Mouse (Mus musculus) limb, embryonic 11.5 days (tissue): ENCODE results near the gene Prkcb. TPM values are rescaled to one million over a fixed set of nuclear protein-coding genes. Genes with fewer than 3 reads are reported as not detected.

Source experiments
- ATAC-seq: fragments of 200-750 bp; cut with Nextera tagmentation; 2 replicates; pipeline ENCODE4 v1.8.0; 2017; ENCODE audit warnings: low read depth; ENCODE audit not compliant: insufficient number of reproducible peaks, low FRiP score, low TSS enrichment
- DNase-seq: peaks from one replicate; pipeline ENCODE4 v3.0.0-alpha.2; 2015; ENCODE audit warnings: low spot score
- H3K27ac ChIP-seq: fragments of 300-500 bp; sonication (generic); replicated peaks from 2 replicates; pipeline ENCODE4 v1.5.1; 2014; ENCODE audit warnings: low read depth, mild to moderate bottlenecking, low read length
- H3K27me3 ChIP-seq: fragments of 300-500 bp; sonication (generic); 2 replicates; pipeline ENCODE4 v1.6.1; 2014; ENCODE audit warnings: mild to moderate bottlenecking, low read length, mixed read lengths; ENCODE audit not compliant: control insufficient read depth, insufficient read depth
- H3K36me3 ChIP-seq: fragments of 300-500 bp; sonication (generic); 2 replicates; pipeline ENCODE4 v1.6.1; 2014; ENCODE audit warnings: mild to moderate bottlenecking, low read length, moderate library complexity, mixed read lengths; ENCODE audit not compliant: control insufficient read depth, insufficient read depth
- H3K4me1 ChIP-seq: fragments of 300-500 bp; sonication (generic); 2 replicates; pipeline ENCODE4 v1.6.1; 2014; ENCODE audit warnings: low read length, mixed read lengths; ENCODE audit not compliant: control insufficient read depth, insufficient read depth
- H3K4me2 ChIP-seq: fragments of 300-500 bp; sonication (generic); 2 replicates; pipeline ENCODE4 v1.6.1; 2014; ENCODE audit warnings: low read depth, mild to moderate bottlenecking, moderate library complexity; ENCODE audit not compliant: severe bottlenecking
- H3K4me3 ChIP-seq: fragments of 300-500 bp; sonication (generic); 2 replicates; pipeline ENCODE4 v1.5.1; 2014; ENCODE audit warnings: low read depth, low read length
- H3K9ac ChIP-seq: fragments of 300-500 bp; sonication (generic); 2 replicates; pipeline ENCODE4 v1.6.1; 2014; ENCODE audit warnings: mild to moderate bottlenecking, low read length
- H3K9me3 ChIP-seq: fragments of 300-500 bp; sonication (generic); 2 replicates; pipeline ENCODE4 v1.6.1; 2016; ENCODE audit warnings: low read length; ENCODE audit not compliant: control insufficient read depth
- WGBS: fragments of 180-500 bp; shearing (Covaris S2); extraction: QIAGEN DNeasy Blood & Tissue Kit; methylation state at CpG from one replicate; pipeline ENCODE4 v1.1.7; 2014; 5-methylcytosine and 5-hydroxymethylcytosine counted together
- polyA plus RNA-seq: library from polyadenylated mRNA; unstranded; fragments of >200 nt; fragmentation: Nextera tagmentation; extraction: Ambion mirVana; gene quantifications from 2 replicates; pipeline ENCODE4 v1.2.1, GENCODE M21; 2014

The Prkcb gene
- polyA plus RNA-seq, 1 experiment from 2014 or later, result 4.4 TPM

GRCm38 (mm10) chr7:122429134-122429533 is 140.6 kb downstream of the Prkcb start:
- WGBS, result 64% methylated on average over 5 of the region's 5 CpGs
- Histone ChIP-seq H3K9ac (no peak overlapping the region), H3K4me3 (no peak overlapping the region), H3K4me2 (no peak overlapping the region), H3K36me3 (no peaks in the 10 kb centered on the region), H3K27ac (no peak overlapping the region), H3K9me3 (no peaks in the 10 kb centered on the region), H3K27me3 (no peaks in the 10 kb centered on the region), H3K4me1 (no peaks in the 10 kb centered on the region)
- ATAC-seq (no peak), DNase-seq (no peak)

GRCm38 (mm10) chr7:122432401-122432800 is 143.8 kb downstream of the Prkcb start:
- no peaks in the 10 kb centered on the region for H3K27me3 ChIP-seq
- ATAC-seq (no peak), DNase-seq (no peak)
- H3K36me3 ChIP-seq, result no peaks in the 10 kb centered on the region
- H3K9me3 ChIP-seq, result no peaks in the 10 kb centered on the region
- H3K9ac ChIP-seq, result no peak overlapping the region
- 79% methylated on average over 4 of the region's 4 CpGs for WGBS
- H3K4me2 ChIP-seq, result no peak overlapping the region
- no peak overlapping the region for H3K4me3 ChIP-seq
- H3K4me1 ChIP-seq, result no peaks in the 10 kb centered on the region
- H3K27ac ChIP-seq, result no peak overlapping the region

GRCm38 (mm10) chr7:122433377-122433776 is 144.8 kb downstream of the Prkcb start:
- Histone ChIP-seq H3K9me3 (no peaks in the 10 kb centered on the region), H3K27ac (no peak overlapping the region), H3K27me3 (no peaks in the 10 kb centered on the region), H3K9ac (no peak overlapping the region), H3K36me3 (no peaks in the 10 kb centered on the region), H3K4me2 (no peak overlapping the region), H3K4me1 (no peaks in the 10 kb centered on the region), H3K4me3 (no peak overlapping the region)
- no peak for ATAC-seq
- 83% methylated on average over 5 of the region's 5 CpGs for WGBS
- no peak for DNase-seq

- Histone ChIP-seq H3K4me2 (no peak overlapping the region), H3K36me3 (no peaks in the 10 kb centered on the region), H3K27ac (no peak overlapping the region), H3K4me1 (no peaks in the 10 kb centered on the region), H3K4me3 (no peak overlapping the region), H3K9me3 (no peaks in the 10 kb centered on the region), H3K9ac (no peak overlapping the region), H3K27me3 (no peaks in the 10 kb centered on the region)
- ATAC-seq (no peak), DNase-seq (no peak)
- WGBS, result 84% methylated on average over 4 of the region's 4 CpGs
These were observed 146.4 kb downstream of the Prkcb start for GRCm38 (mm10) chr7:122434941-122435340.

- ATAC-seq (no peak), DNase-seq (no peak)
- Histone ChIP-seq H3K4me2 (no peak overlapping the region), H3K27ac (no peak overlapping the region), H3K9ac (no peak overlapping the region), H3K36me3 (no peaks in the 10 kb centered on the region), H3K4me3 (no peak overlapping the region), H3K4me1 (no peaks in the 10 kb centered on the region), H3K27me3 (no peaks in the 10 kb centered on the region), H3K9me3 (no peaks in the 10 kb centered on the region)
- 94% methylated on average over 7 of the region's 7 CpGs for WGBS
These were observed 147.0 kb downstream of the Prkcb start for GRCm38 (mm10) chr7:122435561-122435960.

GRCm38 (mm10) chr7:122437390-122437789 is 148.8 kb downstream of the Prkcb start:
- Histone ChIP-seq H3K4me1 (no peaks in the 10 kb centered on the region), H3K4me3 (no peak overlapping the region), H3K9ac (no peak overlapping the region), H3K4me2 (no peak overlapping the region), H3K36me3 (no peaks in the 10 kb centered on the region), H3K27me3 (no peaks in the 10 kb centered on the region), H3K9me3 (no peaks in the 10 kb centered on the region), H3K27ac (no peak overlapping the region)
- DNase-seq, result no peak
- 93% methylated on average over 1 of the region's 1 CpGs for WGBS
- no peak for ATAC-seq

GRCm38 (mm10) chr7:122445056-122445455 is 156.5 kb downstream of the Prkcb start:
- Histone ChIP-seq H3K36me3 (no peaks in the 10 kb centered on the region), H3K4me3 (no peak overlapping the region), H3K27ac (no peak overlapping the region), H3K27me3 (no peaks in the 10 kb centered on the region), H3K4me2 (no peak overlapping the region), H3K9me3 (no peaks in the 10 kb centered on the region), H3K4me1 (no peaks in the 10 kb centered on the region), H3K9ac (no peak overlapping the region)
- ATAC-seq, result no peak
- peak; percentile 66 for DNase-seq
- WGBS, result 57% methylated on average over 6 of the region's 6 CpGs

- no peaks in the 10 kb centered on the region for H3K9me3 ChIP-seq
- H3K36me3 ChIP-seq, result no peaks in the 10 kb centered on the region
- no peak overlapping the region for H3K4me3 ChIP-seq
- H3K27me3 ChIP-seq, result no peaks in the 10 kb centered on the region
- ATAC-seq, result no peak
- H3K27ac ChIP-seq, result no peak overlapping the region
- DNase-seq, result no peak
- no peak overlapping the region for H3K9ac ChIP-seq
- WGBS, result 78% methylated on average over 8 of the region's 8 CpGs
- H3K4me1 ChIP-seq, result no peaks in the 10 kb centered on the region
- no peak overlapping the region for H3K4me2 ChIP-seq
These were observed 164.1 kb downstream of the Prkcb start for GRCm38 (mm10) chr7:122452671-122453070.

- H3K9ac ChIP-seq, result no peak overlapping the region
- ATAC-seq, result no peak
- H3K4me2 ChIP-seq, result no peak overlapping the region
- H3K4me1 ChIP-seq, result no peaks in the 10 kb centered on the region
- peak; percentile 94 for DNase-seq
- 76% methylated on average over 9 of the region's 9 CpGs for WGBS
- H3K27ac ChIP-seq, result no peak overlapping the region
- H3K4me3 ChIP-seq, result no peak overlapping the region
- H3K27me3 ChIP-seq, result no peaks in the 10 kb centered on the region
- H3K36me3 ChIP-seq, result no peaks in the 10 kb centered on the region
- H3K9me3 ChIP-seq, result no peaks in the 10 kb centered on the region
These were observed 170.8 kb downstream of the Prkcb start for GRCm38 (mm10) chr7:122459203-122459965.
